Mouse (Mus musculus) heart, adult 2 months (tissue): ENCODE results near the gene Snap29. TPM values are rescaled to one million over a fixed set of nuclear protein-coding genes. Genes with fewer than 3 reads are reported as not detected.

ENCODE experiments used
- DNase-seq, 2 experiments: peaks; one replicate each; pipeline ENCODE4 v3.0.0; 2021
- H3K27ac ChIP-seq: fragments of 200-600 bp; 2 replicates; pipeline ENCODE4 v1.8.1; 2022
- H3K27me3 ChIP-seq: fragments of 200-500 bp; 2 replicates; pipeline ENCODE4 v1.6.1; 2012; ENCODE audit warnings: mild to moderate bottlenecking, low read length, inconsistent platforms, mixed read lengths; ENCODE audit not compliant: control insufficient read depth, insufficient read depth
- H3K36me3 ChIP-seq: fragments of 200-500 bp; 2 replicates; pipeline ENCODE4 v1.6.1; 2012; ENCODE audit warnings: low read length, inconsistent platforms; ENCODE audit not compliant: control insufficient read depth, insufficient read depth
- H3K4me1 ChIP-seq: fragments of 200-500 bp; 2 replicates; pipeline ENCODE4 v1.6.1; 2011; ENCODE audit warnings: low read length; ENCODE audit not compliant: control insufficient read depth, insufficient read depth
- H3K4me3 ChIP-seq: fragments of 200-600 bp; 2 replicates; pipeline ENCODE4 v1.8.1; 2022
- H3K79me2 ChIP-seq: fragments of 200-500 bp; replicated peaks from 2 replicates; pipeline ENCODE4 v1.6.1; 2012; ENCODE audit warnings: mild to moderate bottlenecking, inconsistent platforms, low read length, moderate library complexity, mixed read lengths; ENCODE audit not compliant: control insufficient read depth, insufficient read depth
- H3K9ac ChIP-seq: fragments of 200-500 bp; 2 replicates; pipeline ENCODE4 v1.6.1; 2012; ENCODE audit warnings: low read depth, mild to moderate bottlenecking, control low read depth, inconsistent platforms, low read length, mixed read lengths
- CTCF ChIP-seq: fragments of 200-600 bp; IDR thresholded peaks from 2 replicates; pipeline ENCODE4 v1.8.1; 2022; ENCODE audit warnings: antibody characterized with exemption, mild to moderate bottlenecking, moderate library complexity
- EP300 ChIP-seq: fragments of 200-500 bp; IDR thresholded peaks from 2 replicates; pipeline ENCODE4 v1.6.1; 2011; ENCODE audit warnings: low read depth, low read length, control low read depth; ENCODE audit not compliant: insufficient read depth
- POLR2A ChIP-seq: fragments of 200-500 bp; IDR thresholded peaks from 2 replicates; pipeline ENCODE4 v1.6.1; 2011; ENCODE audit warnings: mild to moderate bottlenecking, low read depth, low read length, control low read depth; ENCODE audit not compliant: insufficient read depth
- WGBS: fragments of 180-500 bp; shearing (Covaris S2); methylation state at CpG from one replicate; pipeline ENCODE4 v1.1.7; 2018; 5-methylcytosine and 5-hydroxymethylcytosine counted together
- intact Hi-C: fragments of 180-260 bp; cut with DNase I; formaldehyde crosslinking; loops from one replicate; pipeline ENCODE4 v1.15.1; 2025
- polyA plus RNA-seq: library from polyadenylated mRNA; depleted of rRNA; stranded (reverse); fragments of >200 nt; gene quantifications from 2 replicates; pipeline ENCODE4 v1.2.3, GENCODE M21; 2012
- total RNA-seq, 2 experiments: library from RNA; stranded (reverse); gene quantifications; 2 replicates each; pipeline ENCODE4 v1.2.3; 2021

Gene Snap29
- total and polyA plus RNA-seq, 3 experiments = 5.0 to 17.0 (median 15.5) TPM

GRCm38 (mm10) chr16:17432576-17432975 lies 26.8 kb downstream of the Snap29 start:
- no peaks in the 10 kb centered on the region for H3K4me1 ChIP-seq
- H3K27ac ChIP-seq = no peak overlapping the region
- H3K27me3 ChIP-seq = no peaks in the 10 kb centered on the region
- no peak overlapping the region for H3K9ac ChIP-seq
- intact Hi-C loops = loop anchor here (2.0 kb wide), 1 partner anchor 28 kb away; the partner anchor contains the start of gene Snap29
- no peaks in the 10 kb centered on the region for H3K36me3 ChIP-seq
- DNase-seq = no peak
- TF ChIP-seq EP300 = no peak
- no peak for TF ChIP-seq POLR2A
- peak; percentile 77 for TF ChIP-seq CTCF
- no peak overlapping the region for H3K4me3 ChIP-seq
- no peaks in the 10 kb centered on the region for H3K79me2 ChIP-seq
- WGBS = 46% methylated on average over 2 of the region's 2 CpGs

DNA sequence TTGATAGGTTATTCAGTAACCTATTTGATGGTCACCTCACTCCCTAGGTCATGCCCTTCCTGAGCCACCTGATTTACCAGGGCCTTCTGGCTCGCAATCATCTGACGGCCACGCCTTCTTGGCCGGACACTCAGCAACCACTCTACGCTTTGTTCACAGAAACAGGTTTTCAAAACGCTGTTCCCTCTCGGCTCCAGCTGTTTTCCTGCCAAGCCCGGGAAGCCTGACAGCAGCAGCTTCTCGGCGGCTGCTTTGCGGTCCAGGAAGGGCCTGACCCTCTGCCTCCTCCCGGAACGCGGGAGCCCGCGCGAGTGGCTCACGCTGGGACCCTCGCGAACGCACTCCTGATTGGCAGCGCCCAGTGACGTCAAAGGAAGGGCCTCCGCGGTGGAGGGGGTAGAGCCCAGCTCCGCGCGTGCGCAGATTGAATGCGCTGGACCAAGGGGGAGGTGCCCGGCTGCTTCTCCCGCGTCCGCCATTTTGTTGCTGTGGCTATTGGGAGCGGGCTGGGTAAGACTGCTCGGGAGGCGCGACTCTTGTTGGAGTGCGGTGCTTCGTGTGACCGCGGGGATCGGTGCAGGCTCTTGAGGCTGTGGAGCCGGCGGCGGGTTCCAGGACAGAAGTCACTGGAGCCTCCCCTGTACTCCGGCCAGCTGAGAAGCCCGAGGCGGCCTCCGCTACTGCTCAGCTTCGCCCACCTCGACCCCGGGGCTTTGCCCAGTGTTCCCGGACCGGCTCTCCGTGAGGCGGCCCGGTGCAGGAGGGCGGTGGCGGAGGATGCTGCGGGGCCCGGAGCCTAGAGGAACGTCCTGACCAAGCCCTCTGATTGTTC lies 46.0 kb downstream of the Snap29 start, which contains the start of gene Crkl:
Gene Crkl, plus strand, starts transcription at position 447 of the 832 bp plus-strand sequence.
- H3K27ac ChIP-seq = peak within 1 kb of the TSS; percentile 97
- peaks cover 8% of the 10 kb centered on the region for H3K4me1 ChIP-seq
- H3K36me3 ChIP-seq = peaks cover 16% of the 10 kb centered on the region
- H3K9ac ChIP-seq = peak within 1 kb of the TSS; percentile 82
- H3K4me3 ChIP-seq = peak within 1 kb of the TSS; percentile 96
- H3K27me3 ChIP-seq = no peaks in the 10 kb centered on the region
- intact Hi-C loops = loop anchor here (1.0 to 2.0 kb wide), 2 partner anchors 45 to 57 kb away; partner anchors contain the start of genes Lztr1 and Pi4ka
- DNase-seq = peak; percentile 97 to 98
- peaks cover 4% of the 10 kb centered on the region for H3K79me2 ChIP-seq
- under 1% methylated on average over 63 of the region's 63 CpGs for WGBS
- TF ChIP-seq CTCF = no peak
- peak; percentile 79 for TF ChIP-seq POLR2A

DNA sequence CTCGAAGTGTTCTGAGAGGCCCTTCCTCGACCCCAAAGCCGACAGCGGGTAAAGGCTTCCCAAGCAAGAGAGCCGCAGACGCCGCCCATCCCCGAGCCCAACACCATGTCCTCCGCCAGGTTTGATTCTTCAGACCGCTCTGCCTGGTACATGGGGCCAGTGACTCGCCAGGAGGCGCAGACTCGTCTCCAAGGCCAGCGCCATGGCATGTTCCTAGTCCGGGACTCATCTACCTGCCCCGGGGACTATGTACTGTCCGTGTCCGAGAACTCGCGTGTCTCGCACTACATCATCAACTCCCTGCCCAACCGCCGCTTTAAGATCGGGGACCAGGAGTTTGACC lies 46.6 kb downstream of the Snap29 start:
- no peak for DNase-seq
- intact Hi-C loops = loop anchor here (1.0 to 2.0 kb wide), 2 partner anchors 46 to 56 kb away; partner anchors contain the start of genes Lztr1 and Pi4ka
- Histone ChIP-seq H3K4me1 (peaks cover 8% of the 10 kb centered on the region), H3K27ac (peak overlapping the region; percentile 97), H3K36me3 (peaks cover 18% of the 10 kb centered on the region), H3K79me2 (peaks cover 4% of the 10 kb centered on the region), H3K27me3 (no peaks in the 10 kb centered on the region), H3K9ac (peak overlapping the region; percentile 82), H3K4me3 (peak overlapping the region; percentile 96)
- under 1% methylated on average over 24 of the region's 24 CpGs for WGBS
- TF ChIP-seq CTCF = no peak
- no peak for TF ChIP-seq EP300
- no peak for TF ChIP-seq POLR2A

DNA sequence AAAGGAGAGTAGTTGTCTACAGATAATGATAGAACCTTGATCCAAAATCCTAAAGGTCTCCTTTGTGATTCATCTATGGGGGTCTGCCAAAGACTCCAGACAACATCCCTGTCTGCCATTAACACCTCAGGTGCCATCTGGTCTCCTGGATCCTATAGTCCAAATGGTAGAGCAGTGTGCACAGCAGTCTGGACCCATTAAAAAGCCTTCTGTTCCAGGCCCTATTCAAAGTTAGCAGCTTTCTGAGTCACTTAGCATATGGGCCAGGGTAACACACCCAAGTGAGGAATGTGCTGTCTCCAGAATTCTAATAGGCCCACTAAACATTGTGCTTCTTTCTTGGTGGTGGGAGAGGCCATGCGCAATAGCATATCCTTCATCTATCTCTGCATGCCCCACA lies 51.1 kb downstream of the Snap29 start:
- Histone ChIP-seq H3K4me3 (no peak overlapping the region), H3K27ac (no peak overlapping the region), H3K79me2 (peaks cover 17% of the 10 kb centered on the region), H3K36me3 (peaks cover 36% of the 10 kb centered on the region), H3K9ac (no peak overlapping the region), H3K27me3 (no peaks in the 10 kb centered on the region), H3K4me1 (peaks cover 12% of the 10 kb centered on the region)
- 97% methylated on average over 1 of the region's 1 CpGs for WGBS
- no peak for DNase-seq
- TF ChIP-seq POLR2A (no peak), EP300 (no peak), CTCF (no peak)
- intact Hi-C loops = no loop called here

DNA sequence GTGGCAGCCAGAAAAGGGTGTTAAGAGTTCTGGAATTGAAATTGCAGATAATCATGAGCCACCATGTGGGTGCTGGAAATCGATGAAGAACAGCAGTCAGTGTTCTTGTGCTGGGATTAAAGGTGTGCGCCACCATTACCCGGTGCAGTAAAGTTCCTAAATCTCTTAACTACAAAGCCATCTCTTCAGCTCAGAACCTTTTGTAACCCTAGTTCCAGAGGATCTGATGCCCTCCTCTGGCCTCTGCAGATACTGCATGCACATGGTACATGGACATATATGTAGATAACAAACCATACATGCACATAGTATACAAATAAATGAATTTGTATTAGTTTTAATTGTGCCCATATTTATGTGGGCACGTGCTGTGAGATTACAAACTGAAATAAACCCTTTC lies 54.5 kb downstream of the Snap29 start:
- H3K36me3 ChIP-seq = peaks cover 28% of the 10 kb centered on the region
- TF ChIP-seq EP300 (no peak), POLR2A (no peak), CTCF (peak; percentile 64)
- peak in 1 of 2 experiments; percentile 29 for DNase-seq
- H3K4me3 ChIP-seq = no peak overlapping the region
- 93% methylated on average over 4 of the region's 4 CpGs for WGBS
- intact Hi-C loops = no loop called here
- peaks cover 19% of the 10 kb centered on the region for H3K79me2 ChIP-seq
- no peaks in the 10 kb centered on the region for H3K27me3 ChIP-seq
- no peak overlapping the region for H3K9ac ChIP-seq
- H3K4me1 ChIP-seq = peaks cover 7% of the 10 kb centered on the region
- H3K27ac ChIP-seq = no peak overlapping the region

- DNase-seq = no peak
Measured at GRCm38 (mm10) chr16:17461596-17461995, 55.8 kb downstream of the Snap29 start.

More at GRCm38 (mm10) chr16:17461596-17461995, 55.8 kb downstream of the Snap29 start:
- no peak for TF ChIP-seq EP300
- no peak for TF ChIP-seq POLR2A
- no peak for TF ChIP-seq CTCF
- H3K4me1 ChIP-seq = peaks cover 5% of the 10 kb centered on the region
- H3K79me2 ChIP-seq = peaks cover 16% of the 10 kb centered on the region
- H3K36me3 ChIP-seq = peaks cover 22% of the 10 kb centered on the region
- intact Hi-C loops = no loop called here
- no peak overlapping the region; the same call in 1 of the 2 replicates for H3K27ac ChIP-seq
- no peaks in the 10 kb centered on the region for H3K27me3 ChIP-seq
- H3K4me3 ChIP-seq = no peak overlapping the region
- no peak overlapping the region for H3K9ac ChIP-seq
- WGBS = 42% methylated on average over 1 of the region's 1 CpGs
